Mouse (Mus musculus) kidney, embryonic 14.5 days (tissue): ENCODE data around the gene Prune1. TPM values are rescaled to one million over a fixed set of nuclear protein-coding genes. Genes with fewer than 3 reads are reported as not detected.
"Not testable (repeated sequence)": the region's sequence is repeated elsewhere in the genome, so short reads cannot be mapped to it uniquely, and the experiment has no call there.

Experiments
- ATAC-seq: fragments of 200-750 bp; cut with Nextera tagmentation; 2 replicates; pipeline ENCODE4 v1.8.0; 2017; ENCODE audit warnings: moderate number of reproducible peaks, mild to moderate bottlenecking, moderate TSS enrichment, moderate library complexity; ENCODE audit not compliant: low FRiP score, low TSS enrichment
- H3K27ac ChIP-seq: fragments of 300-500 bp; sonication (generic); 2 replicates; pipeline ENCODE4 v1.5.1; 2014; ENCODE audit warnings: low read depth, mild to moderate bottlenecking, low read length, moderate library complexity, mixed read lengths
- H3K27me3 ChIP-seq: fragments of 300-500 bp; sonication (generic); 2 replicates; pipeline ENCODE4 v1.6.1; 2014; ENCODE audit warnings: mild to moderate bottlenecking, low read length; ENCODE audit not compliant: control insufficient read depth, insufficient read depth
- H3K36me3 ChIP-seq: fragments of 300-500 bp; sonication (generic); 2 replicates; pipeline ENCODE4 v1.6.1; 2014; ENCODE audit warnings: low read length, mixed read lengths; ENCODE audit not compliant: control insufficient read depth, insufficient read depth
- H3K4me1 ChIP-seq: fragments of 300-500 bp; sonication (generic); 2 replicates; pipeline ENCODE4 v1.6.1; 2014; ENCODE audit warnings: low read length, mixed read lengths; ENCODE audit not compliant: control insufficient read depth, insufficient read depth
- H3K4me2 ChIP-seq: fragments of 300-500 bp; sonication (generic); replicated peaks from 2 replicates; pipeline ENCODE4 v1.6.1; 2014; ENCODE audit warnings: low read depth, mild to moderate bottlenecking, low read length
- H3K4me3 ChIP-seq: fragments of 300-500 bp; sonication (generic); 2 replicates; pipeline ENCODE4 v1.5.1; 2014; ENCODE audit warnings: mild to moderate bottlenecking, low read length
- H3K9ac ChIP-seq: fragments of 300-500 bp; sonication (generic); 2 replicates; pipeline ENCODE4 v1.6.1; 2014; ENCODE audit warnings: low read depth, mild to moderate bottlenecking, low read length, moderate library complexity
- H3K9me3 ChIP-seq: fragments of 300-500 bp; sonication (generic); 2 replicates; pipeline ENCODE4 v1.6.1; 2016; ENCODE audit warnings: low read length; ENCODE audit not compliant: control insufficient read depth
- WGBS: fragments of 180-500 bp; shearing (Covaris S2); extraction: QIAGEN DNeasy Blood & Tissue Kit; methylation state at CpG from one replicate; pipeline ENCODE4 v1.1.7; 2014; 5-methylcytosine and 5-hydroxymethylcytosine counted together
- polyA plus RNA-seq: library from polyadenylated mRNA; unstranded; fragments of >200 nt; fragmentation: Nextera tagmentation; extraction: Ambion mirVana; gene quantifications from 2 replicates; pipeline ENCODE4 v1.2.1, GENCODE M21; 2014

Gene Prune1
- polyA plus RNA-seq, 1 experiment from 2014 or later, result 22.1 TPM

GRCm38 (mm10) chr3:95218466-95219137 is 63.3 kb downstream of the Prune1 start:
- Histone ChIP-seq H3K36me3 (peaks cover 41% of the 10 kb centered on the region), H3K27ac (peak overlapping the region; percentile 100), H3K9me3 (no peaks in the 10 kb centered on the region), H3K27me3 (no peaks in the 10 kb centered on the region), H3K4me1 (peaks cover 5% of the 10 kb centered on the region; the same call in 1 of the 2 replicates), H3K4me3 (peak overlapping the region; percentile 85), H3K4me2 (peak overlapping the region; percentile 48), H3K9ac (peak overlapping the region; percentile 96; the same call in 1 of the 2 replicates)
- WGBS, result 82% methylated on average over 6 of the region's 6 CpGs
- ATAC-seq, result no peak

GRCm38 (mm10) chr3:95217255-95218134 is 64.4 kb downstream of the Prune1 start, which contains the start of gene Gabpb2:
Gabpb2 (minus strand) TSS chr3:95217916.
- Histone ChIP-seq H3K4me1 (peaks cover 5% of the 10 kb centered on the region; the same call in 1 of the 2 replicates), H3K4me3 (peak within 1 kb of the TSS; percentile 85), H3K36me3 (peaks cover 32% of the 10 kb centered on the region), H3K4me2 (peak within 1 kb of the TSS; percentile 48), H3K27me3 (no peaks in the 10 kb centered on the region), H3K9ac (peak within 1 kb of the TSS; percentile 96), H3K9me3 (no peaks in the 10 kb centered on the region), H3K27ac (peak within 1 kb of the TSS; percentile 100)
- ATAC-seq, result peak; percentile 94
- under 1% methylated on average over 56 of the region's 56 CpGs for WGBS

GRCm38 (mm10) chr3:95216655-95217254 is 65.1 kb downstream of the Prune1 start:
- H3K4me3 ChIP-seq, result peak overlapping the region; percentile 85
- no peaks in the 10 kb centered on the region for H3K27me3 ChIP-seq
- 20% methylated on average over 4 of the region's 4 CpGs for WGBS
- peak overlapping the region; percentile 48 for H3K4me2 ChIP-seq
- H3K27ac ChIP-seq, result peak overlapping the region; percentile 100
- H3K9ac ChIP-seq, result peak overlapping the region; percentile 96
- H3K36me3 ChIP-seq, result peaks cover 30% of the 10 kb centered on the region
- H3K9me3 ChIP-seq, result no peaks in the 10 kb centered on the region
- no peak; the same call in 1 of the 2 replicates for ATAC-seq
- peaks cover 5% of the 10 kb centered on the region; the same call in 1 of the 2 replicates for H3K4me1 ChIP-seq

GRCm38 (mm10) chr3:95213609-95213975 is 68.3 kb downstream of the Prune1 start:
- H3K4me2 ChIP-seq, result no peak overlapping the region
- 97% methylated on average over 1 of the region's 1 CpGs for WGBS

GRCm38 (mm10) chr3:95212889-95213608 is 68.8 kb downstream of the Prune1 start:
- not testable (repeated sequence) for H3K4me2 ChIP-seq, ATAC-seq, H3K27ac ChIP-seq, H3K4me1 ChIP-seq, H3K4me3 ChIP-seq, H3K9me3 ChIP-seq, H3K27me3 ChIP-seq, H3K9ac ChIP-seq
- peaks cover 26% of the 10 kb centered on the region for H3K36me3 ChIP-seq
- 95% methylated on average over 7 of the region's 10 CpGs for WGBS

More at GRCm38 (mm10) chr3:95213609-95213975, 68.3 kb downstream of the Prune1 start:
- no peak for ATAC-seq
- peaks cover 26% of the 10 kb centered on the region for H3K36me3 ChIP-seq
- no peak overlapping the region for H3K4me3 ChIP-seq
- H3K4me1 ChIP-seq, result peaks cover 5% of the 10 kb centered on the region; the same call in 1 of the 2 replicates
- no peaks in the 10 kb centered on the region for H3K9me3 ChIP-seq
- H3K27ac ChIP-seq, result no peak overlapping the region
- no peak overlapping the region for H3K9ac ChIP-seq
- no peaks in the 10 kb centered on the region for H3K27me3 ChIP-seq

- H3K4me3 ChIP-seq, result no peak overlapping the region
- no peaks in the 10 kb centered on the region for H3K27me3 ChIP-seq
- no peak overlapping the region for H3K27ac ChIP-seq
- ATAC-seq, result no peak
- H3K9me3 ChIP-seq, result no peaks in the 10 kb centered on the region
- H3K4me2 ChIP-seq, result no peak overlapping the region
- no peaks in the 10 kb centered on the region for H3K4me1 ChIP-seq
- peaks cover 43% of the 10 kb centered on the region for H3K36me3 ChIP-seq
- H3K9ac ChIP-seq, result no peak overlapping the region
- WGBS, result 87% methylated on average over 2 of the region's 2 CpGs
These were observed 71.3 kb downstream of the Prune1 start for GRCm38 (mm10) chr3:95210585-95210984.

GRCm38 (mm10) chr3:95208286-95208685 is 73.6 kb downstream of the Prune1 start:
- H3K4me3 ChIP-seq, result no peak overlapping the region
- 86% methylated on average over 4 of the region's 4 CpGs for WGBS
- H3K27me3 ChIP-seq, result no peaks in the 10 kb centered on the region
- H3K27ac ChIP-seq, result no peak overlapping the region
- H3K4me1 ChIP-seq, result no peaks in the 10 kb centered on the region
- H3K36me3 ChIP-seq, result peaks cover 54% of the 10 kb centered on the region
- no peaks in the 10 kb centered on the region for H3K9me3 ChIP-seq
- H3K4me2 ChIP-seq, result no peak overlapping the region
- no peak for ATAC-seq
- H3K9ac ChIP-seq, result no peak overlapping the region

GRCm38 (mm10) chr3:95203880-95204279 is 78.0 kb downstream of the Prune1 start:
- H3K27ac ChIP-seq, result no peak overlapping the region
- no peak overlapping the region for H3K4me3 ChIP-seq
- WGBS, result 93% methylated on average over 6 of the region's 6 CpGs
- H3K9ac ChIP-seq, result no peak overlapping the region
- H3K27me3 ChIP-seq, result no peaks in the 10 kb centered on the region
- no peak overlapping the region for H3K4me2 ChIP-seq
- H3K4me1 ChIP-seq, result no peaks in the 10 kb centered on the region; the same call in 1 of the 2 replicates
- no peak for ATAC-seq
- H3K36me3 ChIP-seq, result peaks cover 66% of the 10 kb centered on the region
- no peaks in the 10 kb centered on the region for H3K9me3 ChIP-seq
